Mouse (Mus musculus) A20 (cell line): ENCODE data around the gene Mrpl44.

Experiments
- DNase-seq: peaks from one replicate; pipeline ENCODE4 v3.0.0-alpha.2; 2011; ENCODE audit warnings: low read depth, low spot score

Mrpl44 gene

DNA sequence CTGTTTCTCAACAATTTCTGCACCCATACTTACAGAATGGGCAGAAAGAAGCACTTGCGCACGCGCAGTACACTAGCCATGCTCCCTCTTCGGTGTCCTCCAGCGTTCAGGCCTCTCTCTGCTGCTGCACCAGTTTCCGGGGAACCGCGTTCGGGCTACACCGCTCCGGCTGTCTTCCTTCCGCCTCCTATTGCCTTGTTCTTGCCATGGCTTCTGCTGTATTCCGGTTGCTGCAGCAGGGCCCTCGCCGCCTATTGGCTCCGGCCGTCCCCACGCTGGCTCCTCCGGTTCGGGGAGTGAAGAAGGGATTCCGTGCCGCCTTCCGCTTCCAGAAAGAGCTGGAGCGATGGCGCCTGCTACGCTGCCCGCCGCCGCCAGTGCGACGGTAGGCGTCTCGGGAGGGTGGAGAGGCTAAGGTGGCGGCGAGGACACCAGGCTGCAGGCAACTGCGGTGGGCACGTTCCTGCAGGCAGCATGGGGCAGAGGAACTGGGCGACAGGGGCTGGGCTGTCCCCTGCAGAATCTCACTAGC, at the start of gene Mrpl44, which contains the start of gene Wdfy1:
TSS of gene Mrpl44 (plus strand) at position 92 of the 532 bp plus-strand sequence.
TSS of gene Wdfy1 (minus strand) at position 217 of the 532 bp plus-strand sequence.
- peak; percentile 98 for DNase-seq

GRCm38 (mm10) chr1:79734794-79735193, 41.0 kb upstream of the Mrpl44 start:
- DNase-seq: no peak

DNA sequence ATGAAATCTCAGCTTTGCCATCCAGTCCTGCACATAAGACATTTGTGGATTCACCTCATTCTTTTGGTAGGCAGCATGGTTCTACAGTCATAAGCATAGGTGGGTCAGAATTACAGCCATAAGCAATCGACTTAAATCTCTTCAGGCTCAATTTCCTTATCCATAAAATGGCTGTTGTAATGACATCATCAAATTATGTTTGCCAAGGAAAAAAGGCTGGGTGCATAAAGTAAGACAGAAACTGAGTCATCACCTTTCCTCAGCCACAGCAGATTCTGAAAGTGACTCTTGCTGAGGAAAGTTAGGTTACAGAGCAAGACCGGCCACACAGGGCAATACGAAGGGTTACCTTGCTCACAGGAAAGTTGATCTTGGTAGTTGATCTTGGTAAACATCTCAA, 39.4 kb upstream of the Mrpl44 start:
- DNase-seq: no peak

- DNase-seq: no peak
Measured at GRCm38 (mm10) chr1:79739726-79740125, 36.1 kb upstream of the Mrpl44 start.

DNA sequence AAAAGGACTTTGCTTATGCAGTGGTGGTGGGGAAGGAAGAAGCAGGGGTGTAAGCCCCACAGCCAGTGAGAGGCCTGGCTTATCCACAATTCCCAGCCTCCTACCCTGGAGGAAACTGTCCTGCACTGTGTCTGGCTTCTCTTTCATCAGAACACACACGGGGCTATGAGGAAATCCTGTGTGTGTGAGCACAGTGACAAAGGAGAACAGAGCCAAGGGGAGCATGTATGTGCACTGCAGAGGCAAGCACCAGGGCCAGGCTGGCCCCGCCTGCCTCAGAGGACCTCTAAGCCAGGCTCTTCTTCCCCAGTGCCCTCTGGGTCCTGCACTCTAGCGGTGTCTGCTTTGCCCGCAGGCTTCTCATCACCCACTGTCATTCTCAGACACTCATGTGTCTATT, 34.8 kb upstream of the Mrpl44 start:
- no peak for DNase-seq

GRCm38 (mm10) chr1:79742949-79743348, 32.9 kb upstream of the Mrpl44 start:
- DNase-seq: no peak

GRCm38 (mm10) chr1:79743385-79743784, 32.4 kb upstream of the Mrpl44 start:
- DNase-seq: no peak

- no peak for DNase-seq
Measured at GRCm38 (mm10) chr1:79746056-79746455, 29.8 kb upstream of the Mrpl44 start.

DNA sequence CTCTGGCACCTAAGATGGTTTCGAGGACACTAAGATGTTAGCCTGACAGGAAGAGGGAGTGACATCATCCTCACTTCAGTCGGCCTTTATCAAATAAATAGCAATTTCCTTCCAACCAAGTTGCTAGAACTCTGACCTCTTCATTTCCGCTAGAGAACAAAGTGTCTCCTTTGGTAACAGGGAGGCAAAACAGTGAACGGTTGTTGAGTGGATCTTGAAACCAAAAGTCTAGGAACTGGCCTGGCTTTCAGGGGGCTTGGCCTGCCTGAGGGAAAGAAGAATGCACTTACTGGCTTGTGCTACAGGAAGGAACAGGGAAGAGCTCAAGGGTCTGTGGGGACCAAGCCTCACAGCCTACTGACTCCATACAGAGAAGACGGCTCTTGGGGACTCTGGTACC, 24.6 kb upstream of the Mrpl44 start:
- DNase-seq: no peak

- DNase-seq: peak; percentile 74
Measured at GRCm38 (mm10) chr1:79752015-79752695, 23.7 kb upstream of the Mrpl44 start.

- DNase-seq: no peak
Measured at GRCm38 (mm10) chr1:79752714-79753340, 23.0 kb upstream of the Mrpl44 start.

- DNase-seq: no peak
Measured at GRCm38 (mm10) chr1:79753456-79753855, 22.4 kb upstream of the Mrpl44 start.

DNA sequence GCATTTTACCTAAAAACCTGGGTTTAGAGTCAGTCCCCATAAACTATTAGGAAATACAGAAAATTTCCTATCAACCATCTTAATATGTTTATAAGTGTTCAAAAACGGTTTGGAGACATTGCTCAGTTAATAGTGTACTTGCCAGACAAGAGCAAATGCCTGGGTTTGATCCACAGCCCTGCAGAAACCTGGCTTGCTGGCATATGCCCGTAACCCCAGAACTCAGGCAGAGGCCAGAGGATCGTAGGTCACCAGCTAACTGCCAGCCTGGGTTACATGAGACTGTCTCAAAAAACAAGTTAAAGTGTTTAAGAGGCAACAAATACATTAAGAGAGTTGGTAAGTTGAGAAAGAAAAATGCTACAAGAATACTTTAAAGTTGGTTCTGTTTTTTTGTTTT, 20.9 kb upstream of the Mrpl44 start:
- DNase-seq: no peak

DNA sequence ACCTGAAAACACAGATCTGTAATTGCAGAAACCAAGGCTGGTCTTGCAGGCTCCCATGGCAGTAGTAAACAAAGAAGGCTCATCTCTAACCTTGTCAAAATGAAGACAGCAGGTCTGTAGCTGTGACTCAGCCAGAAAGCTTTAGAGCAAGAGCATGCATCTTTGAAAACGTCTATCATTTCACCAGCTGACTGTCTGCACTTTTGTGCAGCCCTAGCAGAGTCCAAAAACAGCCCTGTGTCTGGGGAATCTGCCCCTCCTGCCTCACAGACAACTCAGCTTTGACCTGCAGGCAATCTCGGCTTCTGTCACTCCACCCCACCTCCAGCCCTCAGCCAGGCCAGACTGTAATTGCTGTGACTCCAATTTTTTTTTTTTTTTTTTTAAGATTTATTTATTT, 20.4 kb upstream of the Mrpl44 start:
- DNase-seq: no peak

GRCm38 (mm10) chr1:79756417-79756816, 19.4 kb upstream of the Mrpl44 start:
- DNase-seq: no peak

DNA sequence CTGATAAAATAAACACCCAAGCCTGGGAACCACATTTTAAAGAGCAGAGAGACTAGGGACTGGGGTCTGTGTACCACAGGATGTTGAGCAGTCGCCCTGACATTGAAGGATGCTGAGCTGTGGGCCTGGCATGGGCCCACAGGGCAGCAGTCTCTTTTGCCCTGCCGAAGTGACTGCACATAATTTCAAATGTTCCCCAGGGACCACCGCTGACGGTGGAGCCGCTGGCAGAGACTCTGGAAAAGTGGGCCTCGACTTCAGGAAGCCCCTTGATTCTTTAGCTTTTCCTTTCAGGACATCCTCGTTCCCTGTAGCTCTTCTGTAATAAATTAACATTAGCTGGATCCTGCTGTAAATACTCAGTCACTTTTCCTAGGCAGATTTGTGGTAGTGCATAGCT, 18.7 kb upstream of the Mrpl44 start:
- no peak for DNase-seq

DNA sequence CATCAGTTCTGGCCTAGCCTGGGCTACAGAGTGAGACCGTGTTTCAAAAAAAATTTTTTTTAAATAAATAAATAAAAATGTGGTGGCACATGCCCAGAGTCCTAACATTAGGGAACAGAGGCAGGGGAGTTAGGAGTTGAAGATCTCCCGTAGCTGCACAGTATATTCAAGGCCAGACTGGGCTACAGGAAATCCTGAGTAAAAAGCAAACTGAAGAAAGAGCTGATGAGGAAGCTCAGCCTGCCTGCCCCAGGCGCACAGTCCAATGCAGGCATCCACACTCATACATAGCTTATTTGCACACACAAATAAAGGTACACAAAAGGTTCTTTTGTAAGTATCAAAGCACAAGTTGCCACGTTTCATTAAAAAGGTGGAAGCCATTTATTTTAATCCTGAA, 18.2 kb upstream of the Mrpl44 start:
- DNase-seq: peak; percentile 75

DNA sequence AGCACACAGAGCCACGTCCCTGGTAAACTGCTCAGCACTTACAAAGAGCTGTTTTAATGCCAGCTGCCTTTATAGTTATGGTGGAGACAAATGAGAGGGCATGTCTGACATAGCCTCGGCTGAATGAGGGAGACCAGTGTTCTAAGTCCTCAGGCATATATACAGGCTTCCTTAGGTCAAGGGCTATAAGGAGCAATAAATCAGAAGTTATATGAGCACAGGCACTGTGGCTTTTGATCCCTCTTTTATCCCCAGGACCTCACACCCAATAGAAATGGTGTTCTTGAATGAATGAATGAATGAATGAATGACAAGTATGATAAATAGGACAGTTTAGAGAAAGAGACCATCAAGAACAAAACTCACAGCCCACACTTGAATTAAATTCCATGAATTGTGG, 16.8 kb upstream of the Mrpl44 start:
- no peak for DNase-seq

DNA sequence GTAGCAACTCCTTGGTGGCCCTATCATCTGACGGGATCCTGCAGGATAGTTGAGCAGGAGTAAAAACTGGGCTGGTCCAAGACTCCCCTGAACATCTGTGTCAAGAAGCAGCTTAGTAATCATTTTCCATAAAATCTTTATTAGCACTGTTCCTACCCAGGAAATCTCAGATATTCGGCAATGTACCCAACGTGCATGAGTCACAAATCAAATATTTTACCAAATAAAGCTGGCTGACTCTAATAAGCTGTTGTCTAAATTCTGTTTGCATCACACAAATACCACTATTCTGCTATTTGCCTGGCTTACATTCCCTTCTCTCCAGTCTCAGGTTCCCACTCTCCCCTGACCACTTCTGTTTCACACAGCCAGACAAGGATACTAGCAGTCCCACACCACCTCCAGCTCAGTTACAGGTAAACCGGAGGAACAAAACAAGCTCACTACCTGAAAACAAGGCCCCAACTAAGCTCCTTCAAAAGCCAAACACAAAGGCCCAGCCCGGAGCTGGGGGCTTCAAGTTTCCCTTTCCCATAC, 16.3 kb upstream of the Mrpl44 start:
- DNase-seq: no peak

GRCm38 (mm10) chr1:79760656-79761055, 15.2 kb upstream of the Mrpl44 start:
- peak; percentile 22 for DNase-seq

- DNase-seq: peak; percentile 90
Measured at GRCm38 (mm10) chr1:79761106-79761916, 14.5 kb upstream of the Mrpl44 start.

DNA sequence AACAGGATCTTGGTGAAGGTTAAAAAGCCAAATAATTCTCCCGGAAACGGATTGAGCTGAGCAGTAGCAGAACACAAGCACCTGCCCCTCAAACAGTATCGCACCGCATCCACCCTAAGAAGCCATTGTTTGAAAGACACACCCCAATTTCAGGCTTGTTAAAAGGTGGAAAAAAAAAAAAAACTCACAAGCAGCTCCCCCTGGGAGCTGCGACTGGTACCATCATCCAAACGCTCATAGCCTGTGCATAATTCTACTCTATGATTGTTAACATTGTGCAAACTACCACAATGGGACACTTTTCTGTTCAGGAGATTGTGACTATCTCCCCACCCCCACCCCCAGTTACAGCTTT, 13.9 kb upstream of the Mrpl44 start:
- no peak for DNase-seq
